Mouse (Mus musculus): Measurements from ENCODE around the gene Vps72. TPM values are rescaled to one million over a fixed set of nuclear protein-coding genes. Genes with fewer than 3 reads are reported as not detected.
A peak's percentile ranks its signal among the peaks of the same experiment; 100 is the strongest.
"Not testable (repeated sequence)": the region's sequence is repeated elsewhere in the genome, so short reads cannot be mapped to it uniquely, and the experiment has no call there.

The Vps72 gene
- polyA plus RNA-seq, 1 experiment: 45.6 TPM

- DNase-seq: peak; percentile 97
- under 1% methylated on average over 20 of the region's 20 CpGs for WGBS
These were observed 22.9 kb downstream of the Vps72 start, which contains the start of the genes Scnm1 and Lysmd1 for GRCm38 (mm10) chr3:95133680-95134101. TSS of gene Scnm1 (minus strand) at chr3:95134011. TSS of gene Lysmd1 (plus strand) at chr3:95134088.

GRCm38 (mm10) chr3:95134133-95134532, 23.3 kb downstream of the Vps72 start:
- not testable (repeated sequence) for H3K27me3 ChIP-seq (replicated peaks; ENCODE audit: control insufficient read depth, insufficient read depth, low read length); H3K36me3 ChIP-seq (ENCODE audit: control insufficient read depth, insufficient read depth, low read length); H3K4me3 ChIP-seq (ENCODE audit: insufficient read depth, low read depth, low read length); DNase-seq; H3K27ac ChIP-seq (ENCODE audit: insufficient read depth, low read depth, low read length); H3K4me1 ChIP-seq (ENCODE audit: control insufficient read depth, insufficient read depth, low read length)
- WGBS: no CpG with 5 or more reads among the region's 12 CpGs

More at GRCm38 (mm10) chr3:95133680-95134101, 22.9 kb downstream of the Vps72 start, which contains the start of the genes Scnm1 and Lysmd1:
- peak within 1 kb of the TSS; percentile 96 for H3K4me3 ChIP-seq (ENCODE audit: insufficient read depth, low read depth, low read length)
- no peaks in the 10 kb centered on the region for H3K36me3 ChIP-seq (ENCODE audit: control insufficient read depth, insufficient read depth, low read length)
- H3K4me1 ChIP-seq (ENCODE audit: control insufficient read depth, insufficient read depth, low read length): peaks cover 4% of the 10 kb centered on the region
- no peak for TF ChIP-seq POLR2A (IDR thresholded peaks at IDR 0.05; ENCODE audit: low read depth, low read length)
- 0 out of 2 replicates have a peak, but pooled peaks have one; percentile 24 for TF ChIP-seq CTCF (conservative IDR thresholded peaks at IDR 0.05; ENCODE audit: insufficient read depth, insufficient read length, low read depth, low read length)
- no peaks in the 10 kb centered on the region for H3K27me3 ChIP-seq (replicated peaks; ENCODE audit: control insufficient read depth, insufficient read depth, low read length)
- H3K27ac ChIP-seq (ENCODE audit: insufficient read depth, low read depth, low read length): peak within 1 kb of the TSS; percentile 93

- peak overlapping the region; percentile 57; the same call in 1 of the 2 replicates for H3K27ac ChIP-seq (ENCODE audit: insufficient read depth, low read depth, low read length)
- no peaks in the 10 kb centered on the region for H3K36me3 ChIP-seq (ENCODE audit: control insufficient read depth, insufficient read depth, low read length)
- WGBS: 13% methylated on average over 6 of the region's 6 CpGs
- peak; percentile 84 for DNase-seq
- TF ChIP-seq POLR2A (IDR thresholded peaks at IDR 0.05; ENCODE audit: low read depth, low read length) (no peak), CTCF (conservative IDR thresholded peaks at IDR 0.05; ENCODE audit: insufficient read depth, insufficient read length, low read depth, low read length) (no peak)
- H3K4me1 ChIP-seq (ENCODE audit: control insufficient read depth, insufficient read depth, low read length): peaks cover 4% of the 10 kb centered on the region
- peak overlapping the region; percentile 44 for H3K4me3 ChIP-seq (ENCODE audit: insufficient read depth, low read depth, low read length)
- H3K27me3 ChIP-seq (replicated peaks; ENCODE audit: control insufficient read depth, insufficient read depth, low read length): no peaks in the 10 kb centered on the region
These were observed 24.2 kb downstream of the Vps72 start for GRCm38 (mm10) chr3:95135023-95135422.

GRCm38 (mm10) chr3:95135433-95136052, 24.7 kb downstream of the Vps72 start:
- Histone ChIP-seq H3K36me3 (ENCODE audit: control insufficient read depth, insufficient read depth, low read length) (no peaks in the 10 kb centered on the region; the same call in 1 of the 2 replicates), H3K27ac (ENCODE audit: insufficient read depth, low read depth, low read length) (no peak overlapping the region), H3K4me3 (ENCODE audit: insufficient read depth, low read depth, low read length) (0 out of 2 replicates have a peak overlapping the region, but pooled peaks have one; percentile 44), H3K4me1 (ENCODE audit: control insufficient read depth, insufficient read depth, low read length) (peaks cover 8% of the 10 kb centered on the region), H3K27me3 (replicated peaks; ENCODE audit: control insufficient read depth, insufficient read depth, low read length) (no peaks in the 10 kb centered on the region)
- DNase-seq: peak; percentile 17
- 70% methylated on average over 7 of the region's 7 CpGs for WGBS
- TF ChIP-seq CTCF (conservative IDR thresholded peaks at IDR 0.05; ENCODE audit: insufficient read depth, insufficient read length, low read depth, low read length) (no peak), POLR2A (IDR thresholded peaks at IDR 0.05; ENCODE audit: low read depth, low read length) (no peak)

GRCm38 (mm10) chr3:95136336-95136735, 25.5 kb downstream of the Vps72 start:
- no peak for DNase-seq
- H3K4me3 ChIP-seq (ENCODE audit: insufficient read depth, low read depth, low read length): no peak overlapping the region
- 88% methylated on average over 3 of the region's 3 CpGs for WGBS
- TF ChIP-seq POLR2A (IDR thresholded peaks at IDR 0.05; ENCODE audit: low read depth, low read length): no peak
- no peak for TF ChIP-seq CTCF (conservative IDR thresholded peaks at IDR 0.05; ENCODE audit: insufficient read depth, insufficient read length, low read depth, low read length)
- H3K27me3 ChIP-seq (replicated peaks; ENCODE audit: control insufficient read depth, insufficient read depth, low read length): no peaks in the 10 kb centered on the region
- peaks cover 8% of the 10 kb centered on the region for H3K4me1 ChIP-seq (ENCODE audit: control insufficient read depth, insufficient read depth, low read length)
- no peaks in the 10 kb centered on the region; the same call in 1 of the 2 replicates for H3K36me3 ChIP-seq (ENCODE audit: control insufficient read depth, insufficient read depth, low read length)
- no peak overlapping the region for H3K27ac ChIP-seq (ENCODE audit: insufficient read depth, low read depth, low read length)

- 51% methylated on average over 25 of the region's 25 CpGs for WGBS
- peaks cover 4% of the 10 kb centered on the region for H3K4me1 ChIP-seq (ENCODE audit: control insufficient read depth, insufficient read depth, low read length)
- H3K4me3 ChIP-seq (ENCODE audit: insufficient read depth, low read depth, low read length): no peak overlapping the region
- DNase-seq: peak; percentile 93
- TF ChIP-seq POLR2A (IDR thresholded peaks at IDR 0.05; ENCODE audit: low read depth, low read length) (no peak), CTCF (conservative IDR thresholded peaks at IDR 0.05; ENCODE audit: insufficient read depth, insufficient read length, low read depth, low read length) (peak; percentile 20; the same call in 1 of the 2 replicates)
- no peaks in the 10 kb centered on the region for H3K27me3 ChIP-seq (replicated peaks; ENCODE audit: control insufficient read depth, insufficient read depth, low read length)
- H3K36me3 ChIP-seq (ENCODE audit: control insufficient read depth, insufficient read depth, low read length): no peaks in the 10 kb centered on the region; the same call in 1 of the 2 replicates
- peak overlapping the region; percentile 54 for H3K27ac ChIP-seq (ENCODE audit: insufficient read depth, low read depth, low read length)
These were observed 28.9 kb downstream of the Vps72 start for GRCm38 (mm10) chr3:95139586-95140288.

- peaks cover 4% of the 10 kb centered on the region for H3K4me1 ChIP-seq (ENCODE audit: control insufficient read depth, insufficient read depth, low read length)
- peak overlapping the region; percentile 50; the same call in 1 of the 2 replicates for H3K27ac ChIP-seq (ENCODE audit: insufficient read depth, low read depth, low read length)
- no peak for DNase-seq
- no peak overlapping the region for H3K4me3 ChIP-seq (ENCODE audit: insufficient read depth, low read depth, low read length)
- TF ChIP-seq POLR2A (IDR thresholded peaks at IDR 0.05; ENCODE audit: low read depth, low read length) (no peak), CTCF (conservative IDR thresholded peaks at IDR 0.05; ENCODE audit: insufficient read depth, insufficient read length, low read depth, low read length) (no peak)
- H3K36me3 ChIP-seq (ENCODE audit: control insufficient read depth, insufficient read depth, low read length): no peaks in the 10 kb centered on the region; the same call in 1 of the 2 replicates
- no peaks in the 10 kb centered on the region for H3K27me3 ChIP-seq (replicated peaks; ENCODE audit: control insufficient read depth, insufficient read depth, low read length)
- WGBS: 83% methylated on average over 18 of the region's 18 CpGs
These were observed 29.4 kb downstream of the Vps72 start for GRCm38 (mm10) chr3:95140289-95140595.

All from kidney, adult 2 months (tissue).